Mouse (Mus musculus) brain, embryonic 18.5 days (tissue): ENCODE data around the gene Cfap97d2.
"Not testable (repeated sequence)": the region's sequence is repeated elsewhere in the genome, so short reads cannot be mapped to it uniquely, and the experiment has no call there.

Experiments
- DNase-seq: peaks from one replicate; pipeline ENCODE4 v3.0.0-alpha.2; 2012; ENCODE audit warnings: low read depth, low spot score

The Cfap97d2 gene

DNA sequence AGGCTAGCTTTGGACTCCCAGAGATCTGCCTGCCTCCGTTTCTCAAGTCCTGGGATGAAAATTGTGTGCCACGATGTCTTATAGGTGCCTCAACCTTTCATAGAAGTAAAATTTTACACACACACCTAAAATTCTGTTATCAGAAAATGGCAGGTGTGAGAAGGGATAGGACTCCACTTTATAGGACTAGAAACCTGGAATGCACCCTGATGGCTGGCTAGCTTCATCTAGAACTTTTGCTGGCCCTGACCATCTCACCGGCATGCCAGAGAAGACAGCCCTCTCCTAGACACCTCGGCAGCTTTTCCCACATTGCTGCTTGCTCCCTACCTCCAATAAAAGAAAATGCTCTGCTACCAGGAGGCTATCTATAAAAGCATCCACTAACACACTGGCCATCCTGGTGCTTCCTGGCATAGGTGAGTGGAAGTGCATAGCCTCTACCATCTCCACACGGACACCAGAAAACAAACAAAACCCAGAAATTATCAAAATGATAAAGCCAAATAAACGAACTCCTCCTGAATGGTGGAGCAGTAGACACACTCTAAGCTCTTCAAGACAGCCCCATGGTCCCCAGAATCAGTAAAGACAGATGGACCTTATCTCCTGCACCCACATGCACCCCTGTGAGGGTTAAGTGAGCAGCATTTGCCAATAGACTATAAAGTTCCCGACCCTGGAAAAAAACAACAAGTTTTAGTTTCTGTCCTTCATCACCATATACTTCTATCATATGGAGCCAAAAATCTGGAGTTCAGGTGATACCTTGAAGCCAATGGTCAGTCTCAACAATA, 35.3 kb downstream of the Cfap97d2 start:
- DNase-seq = no peak

DNA sequence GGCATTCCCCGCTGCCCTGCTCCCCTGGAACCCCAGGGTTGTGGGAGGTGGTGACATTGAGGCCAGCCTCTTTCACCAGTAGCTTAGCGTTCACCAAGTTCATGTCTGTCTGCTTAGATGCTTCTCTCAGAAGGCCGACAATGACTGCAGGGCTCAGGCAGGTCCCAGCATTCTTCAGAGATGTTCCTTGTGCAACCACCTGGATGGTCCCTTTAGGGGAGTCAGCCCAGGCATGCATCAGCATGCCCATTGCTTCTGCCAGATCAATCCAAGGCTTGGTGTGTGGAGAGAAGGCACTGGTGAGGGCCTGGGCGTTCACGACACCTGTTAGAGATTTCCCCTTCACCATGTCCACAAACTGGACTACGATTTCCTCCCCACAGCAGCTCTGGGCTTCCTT, 40.5 kb downstream of the Cfap97d2 start:
- DNase-seq = not testable (repeated sequence)

DNA sequence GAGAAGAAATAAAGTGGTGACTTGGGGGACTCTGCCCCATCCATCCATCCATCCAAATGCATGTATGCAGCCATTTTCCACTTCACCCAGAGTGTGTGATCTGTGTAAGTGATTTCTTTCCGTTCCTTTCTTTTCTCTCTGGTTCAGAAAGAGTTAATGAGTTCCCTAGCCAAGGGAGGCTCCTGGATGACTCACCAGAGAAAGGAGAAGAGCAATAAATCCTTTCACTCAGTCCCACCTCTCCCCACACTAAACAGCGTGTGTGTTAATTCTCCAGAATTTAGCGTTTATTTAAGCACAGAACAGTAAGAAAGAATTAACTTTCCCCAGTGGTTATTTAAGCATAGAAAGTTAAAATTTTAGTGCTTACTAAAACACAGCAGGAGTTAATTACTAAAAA, 41.9 kb downstream of the Cfap97d2 start:
- DNase-seq = no peak

DNA sequence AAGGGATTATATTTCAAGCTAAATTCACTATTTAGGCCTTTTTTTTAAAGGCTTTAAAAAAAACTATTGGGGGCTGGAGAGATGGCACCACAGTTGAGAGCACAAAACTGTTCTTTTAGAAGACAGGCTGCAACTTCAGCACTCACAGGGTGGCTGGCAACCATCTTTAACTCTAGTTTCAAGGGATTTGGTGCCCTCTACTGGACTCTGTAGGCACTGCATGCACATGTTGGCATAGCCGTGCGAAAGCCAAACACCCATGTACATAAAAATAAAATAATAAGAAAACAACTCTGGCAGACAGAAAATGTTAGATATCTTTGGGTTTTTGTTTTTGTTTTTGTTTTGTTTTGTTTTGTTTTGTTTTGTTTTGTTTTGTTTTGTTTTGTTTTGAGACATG, 48.0 kb downstream of the Cfap97d2 start:
- DNase-seq = no peak

DNA sequence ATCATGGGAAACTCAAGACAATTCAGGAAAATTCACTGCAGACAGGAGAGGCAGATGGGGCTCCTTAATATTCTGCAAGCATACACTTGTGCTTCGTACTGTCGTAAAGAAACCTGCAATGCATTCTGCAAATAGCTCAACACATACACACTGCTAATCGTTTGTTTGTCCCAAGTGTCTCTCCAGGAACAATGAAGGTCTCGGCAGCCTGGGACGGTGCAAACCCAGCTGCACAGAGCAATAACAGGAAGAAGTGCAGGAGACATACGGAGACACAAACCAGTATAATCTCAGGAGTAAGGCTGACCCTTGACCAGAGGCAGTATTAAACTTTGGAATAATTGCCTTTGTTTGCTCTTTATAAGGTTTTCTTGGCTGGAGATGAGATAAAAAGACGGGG, 50.8 kb downstream of the Cfap97d2 start:
- no peak for DNase-seq

DNA sequence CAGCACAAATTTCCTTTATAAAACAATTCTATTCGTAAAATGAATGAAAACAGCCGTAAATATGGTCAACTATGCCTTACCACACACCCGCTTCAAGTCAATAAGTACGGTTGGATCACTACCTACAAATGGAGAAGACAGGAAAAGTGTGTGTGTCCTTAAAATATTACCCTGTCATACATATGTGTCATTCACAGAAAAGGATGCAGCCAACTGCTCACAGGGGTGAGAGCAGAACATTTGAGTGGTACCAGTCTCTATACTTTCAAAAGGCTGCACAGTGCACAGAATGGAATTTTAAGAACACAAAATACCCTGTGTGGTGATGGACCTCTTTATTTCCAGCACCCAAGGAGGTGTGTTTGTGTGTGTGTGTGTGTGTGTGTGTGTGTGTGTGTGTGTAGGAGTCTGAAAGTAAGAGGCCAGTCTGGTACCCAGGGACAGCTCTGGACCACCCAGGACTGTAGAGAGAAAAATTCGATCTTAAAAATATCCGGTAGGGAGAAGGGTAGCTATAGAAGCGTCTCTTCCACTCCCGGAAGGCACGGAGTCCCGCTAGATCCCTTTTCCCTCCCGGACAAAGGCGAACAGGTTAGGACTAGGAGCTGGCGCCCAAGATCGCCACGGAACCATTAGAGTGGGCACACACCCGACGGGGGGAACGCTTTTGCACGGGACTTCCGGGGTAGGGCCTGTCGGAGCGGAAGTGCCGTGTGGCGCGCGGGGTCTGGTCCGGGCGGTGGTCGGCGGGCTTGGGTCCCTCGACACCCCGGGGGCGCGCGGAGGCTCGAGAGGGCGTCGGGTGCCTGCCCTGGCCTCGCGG, 51.5 kb downstream of the Cfap97d2 start, which contains the start of gene Cdc16:
Gene Cdc16, plus strand, starts transcription at position 695 of the 823 bp plus-strand sequence.
- DNase-seq = peak; percentile 74

DNA sequence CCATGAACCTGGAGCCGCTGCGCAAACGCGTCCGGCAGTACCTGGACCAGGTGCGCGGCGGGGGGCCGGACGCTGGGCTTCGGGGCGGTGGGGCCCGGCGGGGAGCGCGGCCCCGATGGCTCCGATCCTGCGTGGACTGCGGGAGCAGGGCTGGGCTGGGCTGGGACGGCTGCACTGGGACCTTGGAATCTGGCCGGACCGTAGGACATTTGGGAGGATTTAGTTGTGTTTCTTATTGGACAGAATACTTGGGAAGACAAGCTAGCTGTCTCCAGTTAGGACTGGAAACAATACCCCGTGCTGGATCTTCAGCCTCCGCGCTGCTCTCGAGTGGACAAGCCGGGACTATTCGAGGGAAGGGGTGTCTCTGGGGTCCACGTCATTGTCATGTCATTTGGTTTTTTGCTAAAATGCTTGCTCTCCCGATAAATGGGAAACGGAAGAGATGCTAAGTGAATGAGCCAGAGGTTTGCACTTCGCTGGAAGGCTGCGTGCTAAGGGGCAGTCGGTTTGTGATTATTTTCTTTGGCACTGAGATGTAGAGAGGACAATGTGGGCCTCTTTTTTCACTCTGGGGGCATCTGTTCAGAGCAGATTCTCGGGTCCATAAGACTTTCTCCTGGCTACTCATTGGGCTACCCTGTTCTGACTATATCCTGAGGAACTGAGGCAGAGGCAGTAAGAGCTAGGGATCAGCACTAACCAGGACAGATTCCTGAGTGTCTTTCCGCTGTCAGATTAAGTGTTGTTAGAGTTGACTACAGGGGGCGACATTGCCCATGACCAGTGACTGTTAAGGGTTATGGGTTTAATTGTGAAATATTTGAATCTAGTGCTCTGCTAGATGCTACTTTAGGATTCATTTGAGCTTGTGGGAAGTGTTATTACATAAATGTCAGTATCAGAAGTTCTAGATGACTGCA, 52.4 kb downstream of the Cfap97d2 start:
- no peak for DNase-seq

DNA sequence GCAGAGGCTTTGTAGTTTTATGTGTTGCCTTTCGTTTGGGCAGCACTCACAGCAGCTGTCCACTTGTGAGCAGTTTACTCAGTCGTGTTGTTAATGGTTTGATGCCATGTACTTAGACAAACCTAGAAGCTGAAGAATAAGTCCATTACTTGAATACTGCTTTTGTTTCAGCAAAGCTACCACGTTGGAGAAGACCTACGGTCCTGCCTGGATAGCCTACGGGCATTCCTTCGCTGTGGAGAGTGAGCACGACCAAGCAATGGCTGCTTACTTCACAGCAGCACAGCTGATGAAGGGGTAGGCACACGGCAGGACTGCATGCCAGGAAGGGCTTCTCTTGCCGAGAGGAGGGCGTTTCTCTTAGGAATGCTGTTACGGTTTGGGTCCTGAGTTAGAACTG, 63.5 kb downstream of the Cfap97d2 start:
- DNase-seq = no peak

DNA sequence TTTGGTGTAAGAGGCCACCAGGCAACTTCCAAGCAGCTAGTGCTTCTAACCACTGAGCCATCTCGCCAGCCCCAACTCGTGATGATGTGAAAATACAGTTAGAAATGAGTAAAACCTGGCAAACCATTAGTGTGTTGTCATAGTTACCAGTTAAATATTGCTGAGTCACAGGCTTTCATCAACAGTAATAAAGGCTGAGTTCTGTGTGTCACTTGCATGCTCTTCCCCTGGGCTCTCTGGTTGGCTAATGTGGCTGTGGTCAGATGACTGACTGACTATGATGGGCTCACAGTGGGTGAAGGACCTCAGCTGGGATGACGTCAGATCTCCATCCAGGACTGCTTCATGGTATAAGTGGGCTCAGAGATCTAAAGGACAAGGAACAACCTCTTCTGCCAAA, 74.8 kb downstream of the Cfap97d2 start:
- DNase-seq = no peak

DNA sequence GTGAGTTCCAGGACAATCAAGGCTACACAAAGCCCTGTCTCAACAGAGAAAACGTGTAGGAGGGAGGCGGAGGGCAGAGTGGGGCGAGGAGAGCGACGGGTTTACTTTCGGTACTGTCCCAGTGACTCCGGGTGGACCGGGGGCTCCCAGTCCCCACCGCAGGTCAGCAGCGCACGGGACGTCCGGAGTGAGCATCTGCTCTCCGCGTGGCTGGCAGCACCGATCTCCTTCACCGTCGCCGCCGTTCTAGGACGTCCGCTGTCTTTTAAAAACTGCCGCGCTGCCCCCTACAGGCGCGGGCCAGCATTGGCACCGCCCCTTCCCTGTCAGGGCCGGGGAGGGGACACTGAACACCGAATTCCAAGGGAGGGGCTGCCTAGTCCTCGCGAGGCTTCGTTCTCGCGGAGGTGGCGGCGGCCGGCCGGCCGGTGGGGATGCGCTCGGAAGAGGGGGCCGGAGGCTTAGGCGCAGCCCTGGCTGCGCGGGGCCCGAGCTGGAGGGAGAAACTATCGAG, 79.6 kb downstream of the Cfap97d2 start, which contains the start of gene Upf3a:
Gene Upf3a, plus strand, starts transcription at position 366 of the 514 bp plus-strand sequence.
- peak; percentile 89 for DNase-seq

DNA sequence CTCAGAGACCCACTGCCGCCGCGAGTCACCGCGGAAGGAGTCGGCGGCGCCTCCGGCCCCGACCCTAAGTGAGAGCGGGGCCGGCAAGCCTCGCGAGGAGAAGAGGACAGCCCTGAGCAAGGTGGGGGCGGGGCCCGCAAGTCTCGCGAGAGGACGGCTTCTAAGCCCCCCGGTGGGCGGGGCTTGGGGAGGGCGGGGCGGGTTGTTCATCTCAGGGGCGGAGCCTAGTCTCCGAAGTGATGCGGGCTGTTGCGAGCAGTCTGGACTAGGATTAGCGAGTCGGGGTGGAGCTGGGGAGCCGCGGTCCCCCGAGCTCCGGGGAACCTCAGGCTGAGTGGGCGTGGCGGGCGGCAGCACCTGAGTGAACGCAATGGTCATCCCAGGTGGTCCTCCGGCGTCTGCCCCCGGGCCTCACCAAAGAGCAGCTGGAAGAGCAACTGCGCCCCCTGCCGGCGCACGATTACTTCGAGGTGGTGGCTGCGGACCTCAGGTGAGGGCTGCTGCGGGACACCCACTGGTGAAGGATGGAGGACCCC, 80.1 kb downstream of the Cfap97d2 start:
- DNase-seq = peak; percentile 92

DNA sequence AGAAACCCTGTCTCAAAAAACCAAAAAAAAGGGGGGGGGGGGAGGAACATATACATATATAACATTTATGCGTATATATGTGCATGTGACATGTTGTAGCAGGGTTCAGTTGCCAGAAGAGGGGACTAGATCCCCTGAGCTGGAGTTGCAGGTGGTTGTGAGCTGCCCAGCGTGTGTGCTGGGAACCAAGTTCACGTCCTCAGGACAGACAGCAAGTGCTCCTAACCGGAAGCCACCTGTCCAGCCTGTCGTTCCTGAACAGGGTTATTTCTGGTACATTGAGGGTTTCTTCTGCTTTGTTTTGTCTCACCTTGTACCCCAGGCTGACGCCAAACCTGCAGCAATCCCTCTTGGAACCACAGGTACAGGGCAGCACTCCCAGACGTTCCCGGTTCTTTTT, 83.9 kb downstream of the Cfap97d2 start:
- DNase-seq = no peak
